In the genomic region with DNA sequence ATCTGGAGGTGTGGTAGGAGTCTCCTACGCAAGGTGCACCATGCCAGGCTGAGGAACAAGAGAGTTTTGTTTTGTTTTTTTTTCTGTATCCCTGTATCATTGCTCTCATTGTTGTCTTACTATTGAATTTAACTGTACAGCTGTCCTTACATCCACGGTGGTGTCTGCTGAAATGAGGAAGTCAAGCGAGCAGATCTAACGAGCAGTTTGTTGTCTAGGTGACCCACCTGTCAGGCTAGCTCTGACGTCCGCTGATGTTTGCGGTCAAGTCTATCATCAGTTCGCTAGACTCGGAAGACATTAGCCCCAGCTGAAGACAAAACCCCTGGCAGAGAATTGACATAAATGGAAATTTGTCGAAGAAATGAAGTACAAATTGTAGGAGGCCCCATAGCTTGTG, we compare ENCODE assay signal across 12 mouse cellular contexts.
DNase-seq lines count a peak whose midpoint lies in the region; ATAC-seq lines count a peak whose summit lies in the region.
"Had no signal": no experiment of that assay in that cellular context is flagged by ENCODE, and none has a peak within 500 bp of the region (broad histone marks: within the 10 kb centered on the region; RNA-seq: fewer than 3 reads in every experiment).

No protein-coding gene starts in this region.

- peak; percentile 75 for ATAC-seq in activated CD4-positive, CD25-positive, alpha-beta regulatory T cell, adult 4 months
- peak; percentile 62 for ATAC-seq in monocyte, adult 5-6 weeks (replicated peaks; ENCODE audit: insufficient number of reproducible peaks, low FRiP score, low TSS enrichment, poor library complexity, severe bottlenecking)

- peaks cover 3% of the 10 kb centered on the region; the same call in 1 of the 2 replicates for H3K9me3 ChIP-seq in heart, embryonic 10.5 days

- no peaks in the 10 kb centered on the region for H3K27me3 ChIP-seq in heart, embryonic 10.5 days (ENCODE audit: insufficient read depth, poor library complexity, severe bottlenecking)
- H3K27me3 ChIP-seq: neural tube, embryonic 12.5 days had no signal

- H3K4me1 ChIP-seq in heart, embryonic 10.5 days, result peaks cover 37% of the 10 kb centered on the region

- H3K4me3 ChIP-seq in heart, embryonic 10.5 days, result no peak overlapping the region
- H3K4me3 ChIP-seq: neural tube, embryonic 12.5 days had no signal

- DNase-seq in heart, embryonic 10.5 days (ENCODE audit: low spot score), result no peak
- no peak for DNase-seq in heart, postnatal 14 days
- peak; percentile 37 for DNase-seq in CD4-positive helper T cell, adult 2 months (ENCODE audit: low read depth, low spot score)
- DNase-seq in adrenal gland, adult 18-20 months (ENCODE audit: low spot score in 2 of 2), result no peak
- DNase-seq in gastrocnemius, postnatal 4 days (ENCODE audit: low spot score in 2 of 2), result no peak
- DNase-seq in retina, embryonic 14.5 days (ENCODE audit: low spot score), result no peak
- DNase-seq: cerebellum, postnatal 10 days; heart, postnatal 4 days; right cerebral cortex, postnatal 25 days had no signal

- 0 out of 2 replicates have a peak, but pooled peaks cover 4% of the 10 kb centered on the region for H3K36me3 ChIP-seq in heart, embryonic 10.5 days
- H3K36me3 ChIP-seq: neural tube, embryonic 12.5 days had no signal

- 83% methylated on average over 10 of the region's 10 CpGs for WGBS in heart, embryonic 10.5 days

- intact Hi-C loops in heart, postnatal 14 days (cut with DNase I), result no loop called here

- peak overlapping the region; percentile 65; the same call in 1 of the 2 replicates for H3K27ac ChIP-seq in heart, embryonic 10.5 days
- H3K27ac ChIP-seq: neural tube, embryonic 12.5 days had no signal
